ENCODE assay signal across 7 mouse cellular contexts in genomic region chr3:52180306-52180705, GRCm38 (mm10).
DNase-seq lines count a peak whose midpoint lies in the region; ATAC-seq and TF ChIP-seq lines count a peak whose summit lies in the region.

No protein-coding gene starts in this region.

- TF ChIP-seq CTCF in bone marrow macrophage, adult 2 months (IDR thresholded peaks at IDR 0.05; ENCODE audit: low read depth, low read length), result no peak
- no peak for TF ChIP-seq CTCF in stomach, postnatal 0 days (IDR thresholded peaks at IDR 0.05; ENCODE audit: low read depth)

- TF ChIP-seq EP300 in stomach, postnatal 0 days (optimal IDR thresholded peaks at IDR 0.05), result no peak

- H3K4me1 ChIP-seq in bone marrow macrophage, adult 2 months (ENCODE audit: control insufficient read depth, insufficient read depth, low read length), result peaks cover 33% of the 10 kb centered on the region
- H3K4me1 ChIP-seq in embryonic facial prominence, embryonic 10.5 days, result peaks cover 36% of the 10 kb centered on the region
- peaks cover 11% of the 10 kb centered on the region for H3K4me1 ChIP-seq in hindbrain, embryonic 11.5 days (replicated peaks; ENCODE audit: control insufficient read depth, insufficient read depth, low read length)
- H3K4me1 ChIP-seq in stomach, postnatal 0 days (replicated peaks; ENCODE audit: control insufficient read depth, insufficient read depth), result peaks cover 10% of the 10 kb centered on the region; the same call in 1 of the 2 replicates

- DNase-seq in embryonic facial prominence, embryonic 10.5 days (ENCODE audit: low spot score), result peak; percentile 48
- DNase-seq in hindbrain, embryonic 11.5 days (ENCODE audit: low spot score), result peak; percentile 48
- DNase-seq in lung, postnatal 10 days, result peak; percentile 69
- DNase-seq in stomach, postnatal 0 days (ENCODE audit: low spot score), result no peak
- DNase-seq in adrenal gland, adult 2 months, result no peak
- no peak for DNase-seq in thymus, postnatal 4 days

- no peaks in the 10 kb centered on the region for H3K9me3 ChIP-seq in embryonic facial prominence, embryonic 10.5 days
- H3K9me3 ChIP-seq in hindbrain, embryonic 11.5 days (ENCODE audit: control insufficient read depth, low read length), result no peaks in the 10 kb centered on the region
- no peaks in the 10 kb centered on the region for H3K9me3 ChIP-seq in stomach, postnatal 0 days (ENCODE audit: control insufficient read depth, low read length)

- H3K27me3 ChIP-seq in embryonic facial prominence, embryonic 10.5 days (replicated peaks; ENCODE audit: low read depth, poor library complexity, severe bottlenecking), result no peaks in the 10 kb centered on the region
- H3K27me3 ChIP-seq in hindbrain, embryonic 11.5 days (ENCODE audit: control insufficient read depth, insufficient read depth, low read length), result no peaks in the 10 kb centered on the region
- H3K27me3 ChIP-seq in stomach, postnatal 0 days (ENCODE audit: control insufficient read depth, insufficient read depth, low read length), result no peaks in the 10 kb centered on the region

- peak overlapping the region; percentile 85 for H3K27ac ChIP-seq in bone marrow macrophage, adult 2 months (ENCODE audit: insufficient read depth, low read depth, low read length)
- peak overlapping the region; percentile 94 for H3K27ac ChIP-seq in embryonic facial prominence, embryonic 10.5 days (replicated peaks)
- H3K27ac ChIP-seq in hindbrain, embryonic 11.5 days (ENCODE audit: low read depth, low read length), result peak overlapping the region; percentile 89
- peak overlapping the region; percentile 90 for H3K27ac ChIP-seq in stomach, postnatal 0 days (replicated peaks)

- H3K9ac ChIP-seq in hindbrain, embryonic 11.5 days (ENCODE audit: low read depth, low read length), result peak overlapping the region; percentile 37; the same call in 1 of the 2 replicates
- H3K9ac ChIP-seq in stomach, postnatal 0 days (ENCODE audit: low read length), result 0 out of 2 replicates have a peak overlapping the region, but pooled peaks have one; percentile 23

- peak; percentile 15; the same call in 1 of the 2 replicates for ATAC-seq in hindbrain, embryonic 11.5 days (ENCODE audit: low FRiP score)
- ATAC-seq in stomach, postnatal 0 days (ENCODE audit: low FRiP score, low TSS enrichment), result no peak

- no peak for TF ChIP-seq POLR2A in bone marrow macrophage, adult 2 months (IDR thresholded peaks at IDR 0.05; ENCODE audit: borderline replicate concordance, low read depth, low read length)

- peak overlapping the region; percentile 43; the same call in 1 of the 2 replicates for H3K4me3 ChIP-seq in bone marrow macrophage, adult 2 months (ENCODE audit: insufficient read depth, low read length)
- no peak overlapping the region for H3K4me3 ChIP-seq in embryonic facial prominence, embryonic 10.5 days
- H3K4me3 ChIP-seq in hindbrain, embryonic 11.5 days (ENCODE audit: low read depth, low read length), result no peak overlapping the region
- no peak overlapping the region for H3K4me3 ChIP-seq in stomach, postnatal 0 days (ENCODE audit: low read depth, low read length)

- H3K4me2 ChIP-seq in hindbrain, embryonic 11.5 days (replicated peaks; ENCODE audit: low read depth, low read length), result peak overlapping the region; percentile 19; the same call in 1 of the 2 replicates
- no peak overlapping the region for H3K4me2 ChIP-seq in stomach, postnatal 0 days (replicated peaks; ENCODE audit: low read depth)

- WGBS in embryonic facial prominence, embryonic 10.5 days, result 24% methylated on average over 8 of the region's 8 CpGs
- 21% methylated on average over 8 of the region's 8 CpGs for WGBS in hindbrain, embryonic 11.5 days
- WGBS in stomach, postnatal 0 days, result 40% methylated on average over 8 of the region's 8 CpGs

- H3K36me3 ChIP-seq in embryonic facial prominence, embryonic 10.5 days (replicated peaks), result no peaks in the 10 kb centered on the region
- no peaks in the 10 kb centered on the region for H3K36me3 ChIP-seq in hindbrain, embryonic 11.5 days (ENCODE audit: control insufficient read depth, insufficient read depth, low read length)
- no peaks in the 10 kb centered on the region for H3K36me3 ChIP-seq in stomach, postnatal 0 days (ENCODE audit: control insufficient read depth, insufficient read depth, low read length)

Comparison
In these comparisons a context has a peak if more than half of its experiments do, and no peak if none do; other contexts are left out.
1. DNase-seq: peak in embryonic facial prominence, embryonic 10.5 days (single experiment), hindbrain, embryonic 11.5 days (single experiment) and lung, postnatal 10 days (single experiment); none in stomach, postnatal 0 days (single experiment), adrenal gland, adult 2 months (single experiment) and thymus, postnatal 4 days (single experiment).
2. Peak in every context shown above with its lines, with median percentiles within 50 percentile points of each other: H3K27ac ChIP-seq.